Mouse (Mus musculus) MN1 (cell line): ENCODE measurements around the gene Zfp811.

ENCODE experiments used
- DNase-seq: peaks from one replicate; pipeline ENCODE4 v3.0.0-alpha.2; 2016; ENCODE audit warnings: low spot score

Gene Zfp811

GRCm38 (mm10) chr17:32753634-32754033 is 56.1 kb downstream of the Zfp811 start:
- no peak for DNase-seq

DNA sequence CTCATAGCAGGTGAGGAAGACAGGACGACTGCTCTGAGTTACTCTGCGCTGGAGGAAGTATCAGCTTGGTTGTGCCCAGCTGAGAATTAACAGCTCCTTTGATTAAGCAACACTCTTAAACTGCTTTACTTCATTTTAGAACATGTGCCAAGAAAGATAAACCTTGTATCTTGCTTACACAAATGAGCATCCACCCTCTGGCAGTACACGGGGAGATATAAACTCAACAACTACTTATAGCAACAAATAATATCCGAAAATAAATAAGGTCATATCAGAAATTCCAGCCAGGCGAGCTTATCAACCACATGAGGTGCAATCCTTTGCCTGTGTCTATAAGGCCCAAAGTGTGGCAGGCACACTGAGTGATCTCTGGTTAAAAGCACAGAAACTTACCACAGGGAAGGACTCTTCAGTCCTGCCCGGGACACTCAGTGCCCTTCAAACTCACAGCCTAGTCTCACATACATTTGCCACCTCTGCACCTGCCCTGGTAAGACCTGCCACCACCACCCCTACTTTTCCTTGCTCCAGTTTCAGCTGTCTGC is 56.8 kb downstream of the Zfp811 start:
- DNase-seq: no peak

DNA sequence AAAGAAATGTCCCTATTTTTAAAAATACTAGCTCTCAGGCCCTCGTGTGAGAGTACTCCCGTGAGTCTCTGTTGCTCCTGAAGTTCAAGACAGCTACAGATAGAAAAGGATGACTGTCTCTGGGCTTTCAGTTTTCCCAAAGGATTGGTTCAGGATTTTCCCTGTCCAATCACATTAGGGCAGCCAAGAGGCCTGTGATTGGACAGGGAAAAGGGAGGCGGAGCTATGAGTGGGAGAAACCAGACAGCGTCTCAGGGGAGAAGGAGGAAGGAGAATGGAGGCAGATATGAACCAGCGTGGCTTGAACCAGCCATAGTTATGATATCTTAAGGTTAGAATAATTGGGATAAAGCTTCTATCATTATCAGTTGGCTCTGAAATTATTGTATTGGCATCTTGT is 59.1 kb downstream of the Zfp811 start:
- DNase-seq: no peak
